Mouse (Mus musculus) cerebellum, adult 2 months (tissue): ENCODE measurements around the gene Efemp1. TPM values are rescaled to one million over a fixed set of nuclear protein-coding genes. Genes with fewer than 3 reads are reported as not detected.

Source experiments
- DNase-seq, 2 experiments: peaks; one replicate each; pipeline ENCODE4 v3.0.0; 2021
- H3K27ac ChIP-seq: fragments of 200-500 bp; 2 replicates; pipeline ENCODE4 v1.5.1; 2012; ENCODE audit warnings: low read length, control low read depth, inconsistent platforms; ENCODE audit not compliant: insufficient read depth
- H3K27me3 ChIP-seq: fragments of 200-500 bp; 2 replicates; pipeline ENCODE4 v1.6.1; 2012; ENCODE audit warnings: inconsistent platforms, mild to moderate bottlenecking, low read length, moderate library complexity; ENCODE audit not compliant: control insufficient read depth, insufficient read depth
- H3K4me1 ChIP-seq: fragments of 200-500 bp; 2 replicates; pipeline ENCODE4 v1.6.1; 2011; ENCODE audit warnings: low read length; ENCODE audit not compliant: control insufficient read depth, insufficient read depth
- H3K4me3 ChIP-seq: fragments of 200-500 bp; replicated peaks from 2 replicates; pipeline ENCODE3; 2011; ENCODE audit warnings: mild to moderate bottlenecking, low read depth, low read length, control low read depth; ENCODE audit not compliant: insufficient read depth
- CTCF ChIP-seq: fragments of 200-500 bp; IDR thresholded peaks from 2 replicates; pipeline ENCODE4 v1.5.1; 2011; ENCODE audit warnings: low read depth, mild to moderate bottlenecking, control low read depth, low read length, moderate library complexity, borderline replicate concordance; ENCODE audit not compliant: insufficient read depth
- POLR2A ChIP-seq: fragments of 200-500 bp; IDR thresholded peaks from 2 replicates; pipeline ENCODE4 v1.6.1; 2011; ENCODE audit warnings: low read length, control low read depth, borderline replicate concordance; ENCODE audit not compliant: insufficient read depth
- whole genome bisulfite sequencing: fragments of 180-500 bp; shearing (Covaris S2); methylation state at CpG from one replicate; pipeline ENCODE4 v1.1.7; 2018; 5-methylcytosine and 5-hydroxymethylcytosine counted together
- polyA plus RNA-seq: library from polyadenylated mRNA; depleted of rRNA; stranded (reverse); fragments of >200 nt; gene quantifications from 2 replicates; pipeline ENCODE4 v1.2.3, GENCODE M21; 2012

The Efemp1 gene
- polyA plus RNA-seq, 1 experiment, result 11.6 TPM

DNA sequence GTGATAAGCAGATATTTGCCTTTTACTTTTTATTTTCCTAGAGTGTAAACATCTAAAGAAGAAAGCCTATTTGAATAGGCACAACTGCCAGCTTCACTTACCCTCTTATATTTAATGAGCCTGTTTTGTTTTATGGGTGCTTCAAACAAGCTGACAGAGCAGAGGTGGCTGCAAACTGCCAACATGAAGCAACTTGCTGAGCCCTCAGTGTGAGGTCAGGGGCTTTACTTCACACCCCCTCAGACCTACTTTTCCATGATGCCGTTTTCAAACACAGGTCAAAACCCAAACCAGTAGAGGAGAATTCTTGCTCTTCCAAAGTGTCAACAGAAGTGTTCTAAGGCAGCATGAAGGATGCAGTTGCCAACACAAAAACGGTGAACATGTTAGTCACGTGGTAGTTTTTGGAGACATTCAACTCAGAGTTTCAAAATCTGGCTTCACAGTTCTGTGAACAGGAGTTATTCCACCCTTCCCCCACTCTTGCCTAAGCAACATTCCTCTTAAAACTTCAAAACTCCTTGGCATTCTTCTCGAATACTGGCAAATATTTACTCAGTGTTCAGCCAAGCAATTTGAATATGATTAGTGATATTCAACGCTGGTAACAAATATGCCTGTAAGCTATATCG, 101.8 kb downstream of the Efemp1 start:
- H3K4me1 ChIP-seq, result no peaks in the 10 kb centered on the region
- DNase-seq, result no peak
- WGBS, result 27% methylated on average over 6 of the region's 6 CpGs
- no peak overlapping the region for H3K27ac ChIP-seq
- H3K27me3 ChIP-seq, result no peaks in the 10 kb centered on the region
- no peak for TF ChIP-seq POLR2A
- H3K4me3 ChIP-seq, result no peak overlapping the region

DNA sequence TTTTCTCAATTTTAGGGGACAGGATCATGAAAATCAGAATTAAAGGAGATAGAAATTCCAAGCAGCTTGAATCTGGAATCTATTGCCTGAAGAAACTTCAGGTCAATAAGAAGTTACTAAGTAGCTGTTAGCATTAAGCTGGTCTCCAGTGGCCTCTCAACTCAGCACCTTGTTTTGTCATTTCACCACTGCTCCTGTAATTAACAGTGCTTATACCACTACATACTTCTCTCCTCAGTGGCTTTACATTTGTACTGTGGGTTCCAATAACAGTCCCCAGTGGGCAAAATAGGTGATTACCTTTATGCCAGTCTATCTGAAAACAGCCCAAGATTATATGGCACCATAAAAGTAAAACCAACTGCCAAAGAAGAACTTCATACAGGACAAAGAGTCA, 102.3 kb downstream of the Efemp1 start:
- H3K27me3 ChIP-seq, result no peaks in the 10 kb centered on the region
- TF ChIP-seq POLR2A (no peak), CTCF (no peak)
- H3K4me1 ChIP-seq, result no peaks in the 10 kb centered on the region
- DNase-seq, result no peak
- H3K27ac ChIP-seq, result no peak overlapping the region
- H3K4me3 ChIP-seq, result no peak overlapping the region

DNA sequence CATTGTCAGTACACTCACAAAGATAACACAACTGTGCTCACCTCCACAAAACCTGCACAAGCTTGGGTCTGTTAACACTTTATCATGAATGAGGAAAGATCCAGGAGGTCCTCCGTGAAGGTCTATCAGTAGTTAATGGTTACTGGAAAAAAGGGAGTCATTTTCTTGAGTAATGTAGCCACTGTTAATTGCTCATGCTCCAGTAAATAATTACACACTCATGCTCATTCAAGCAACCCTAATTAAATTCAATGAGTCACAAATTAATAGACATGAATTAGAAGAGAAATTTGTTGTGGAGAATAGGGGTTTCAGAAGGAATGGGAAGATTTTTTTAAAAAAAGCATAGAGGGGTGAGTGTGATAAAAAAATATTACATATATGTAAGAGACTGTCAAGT, 108.4 kb downstream of the Efemp1 start:
- Histone ChIP-seq H3K27ac (no peak overlapping the region), H3K27me3 (no peaks in the 10 kb centered on the region), H3K4me3 (no peak overlapping the region), H3K4me1 (no peaks in the 10 kb centered on the region)
- TF ChIP-seq POLR2A (no peak), CTCF (no peak)
- no peak for DNase-seq
- 84% methylated on average over 1 of the region's 1 CpGs for WGBS
